Mouse (Mus musculus) neural tube, embryonic 12.5 days (tissue): Measurements from ENCODE around the gene Phf21a. TPM values are rescaled to one million over a fixed set of nuclear protein-coding genes. Genes with fewer than 3 reads are reported as not detected.

Experiments used
- ATAC-seq: fragments of 200-750 bp; cut with Nextera tagmentation; 2 replicates; pipeline ENCODE4 v1.8.0; 2017; ENCODE audit warnings: low read depth, mild to moderate bottlenecking, moderate TSS enrichment, moderate library complexity; ENCODE audit not compliant: low FRiP score
- H3K27ac ChIP-seq: fragments of 300-500 bp; sonication (generic); 2 replicates; pipeline ENCODE4 v1.5.1; 2016
- H3K27me3 ChIP-seq: fragments of 300-500 bp; sonication (generic); replicated peaks from 2 replicates; pipeline ENCODE4 v1.6.1; 2016; ENCODE audit warnings: mild to moderate bottlenecking
- H3K36me3 ChIP-seq: fragments of 300-500 bp; sonication (generic); 2 replicates; pipeline ENCODE4 v1.6.1; 2016; ENCODE audit warnings: mild to moderate bottlenecking
- H3K4me1 ChIP-seq: fragments of 300-500 bp; sonication (generic); 2 replicates; pipeline ENCODE4 v1.6.1; 2016
- H3K4me2 ChIP-seq: fragments of 300-500 bp; sonication (generic); replicated peaks from 2 replicates; pipeline ENCODE4 v1.6.1; 2016; ENCODE audit warnings: mild to moderate bottlenecking
- H3K4me3 ChIP-seq: fragments of 300-500 bp; sonication (generic); 2 replicates; pipeline ENCODE4 v1.5.1; 2016
- H3K9ac ChIP-seq: fragments of 300-500 bp; sonication (generic); 2 replicates; pipeline ENCODE4 v1.6.1; 2016; ENCODE audit warnings: mild to moderate bottlenecking
- H3K9me3 ChIP-seq: fragments of 300-500 bp; sonication (generic); 2 replicates; pipeline ENCODE4 v1.6.1; 2016; ENCODE audit warnings: mild to moderate bottlenecking
- WGBS: fragments of 180-500 bp; shearing (Covaris S2); methylation state at CpG from one replicate; pipeline ENCODE4 v1.1.7; 2016; 5-methylcytosine and 5-hydroxymethylcytosine counted together
- polyA plus RNA-seq: library from polyadenylated mRNA; unstranded; fragments of >200 nt; fragmentation: Nextera tagmentation; extraction: Ambion mirVana; gene quantifications from 2 replicates; pipeline ENCODE4 v1.2.1, GENCODE M21; 2016

Gene Phf21a
- polyA plus RNA-seq, 1 experiment from 2014 or later = 38.4 TPM

DNA sequence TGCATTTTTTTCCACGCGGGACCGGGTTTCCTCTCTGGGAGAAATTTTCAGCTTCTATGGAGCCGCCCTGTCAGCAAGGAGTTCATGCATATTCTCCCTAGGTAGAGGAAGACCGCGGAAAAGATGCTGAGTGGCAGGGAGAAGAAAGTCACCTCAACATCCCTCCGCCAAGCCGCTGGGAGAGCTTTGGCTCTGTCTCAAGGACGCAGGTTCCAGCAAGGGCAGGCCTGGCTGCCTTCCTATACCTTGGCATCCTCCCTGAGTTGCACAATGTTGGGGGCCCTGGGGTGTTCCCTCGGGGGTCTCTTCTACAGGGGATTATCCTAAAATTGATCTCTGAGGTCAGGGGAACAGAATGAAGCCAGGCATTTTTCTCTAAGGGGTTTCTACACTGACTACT, 71.4 kb downstream of the Phf21a start:
- no peak overlapping the region for H3K9ac ChIP-seq
- 67% methylated on average over 10 of the region's 10 CpGs for WGBS
- H3K36me3 ChIP-seq = no peaks in the 10 kb centered on the region
- no peaks in the 10 kb centered on the region for H3K9me3 ChIP-seq
- H3K27me3 ChIP-seq = no peaks in the 10 kb centered on the region
- H3K4me2 ChIP-seq = no peak overlapping the region
- H3K27ac ChIP-seq = no peak overlapping the region
- no peak overlapping the region for H3K4me3 ChIP-seq
- ATAC-seq = no peak
- H3K4me1 ChIP-seq = no peaks in the 10 kb centered on the region

DNA sequence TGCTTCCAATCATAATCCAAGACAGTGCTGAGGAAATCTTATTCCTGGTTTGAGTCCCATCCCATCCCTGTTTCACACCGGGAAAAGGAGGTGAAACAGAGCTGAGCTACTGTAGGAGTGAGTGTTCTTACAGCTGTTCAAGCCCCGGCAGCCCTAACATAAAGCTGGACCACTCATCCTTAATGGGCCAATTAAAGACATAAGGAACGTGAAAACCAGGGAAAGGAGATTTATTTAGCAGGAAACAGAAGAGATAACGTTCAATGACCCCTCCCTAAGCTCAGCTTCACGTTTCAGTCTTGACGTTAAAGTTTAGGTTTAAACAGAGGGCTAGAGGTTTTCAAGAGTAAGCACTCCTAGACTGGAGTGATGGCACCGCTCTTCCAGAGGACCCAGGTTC, 74.0 kb downstream of the Phf21a start:
- Histone ChIP-seq H3K27me3 (no peaks in the 10 kb centered on the region), H3K9me3 (no peaks in the 10 kb centered on the region), H3K9ac (no peak overlapping the region), H3K4me1 (no peaks in the 10 kb centered on the region), H3K4me2 (no peak overlapping the region), H3K27ac (no peak overlapping the region), H3K36me3 (no peaks in the 10 kb centered on the region), H3K4me3 (no peak overlapping the region)
- no peak for ATAC-seq
- WGBS = 67% methylated on average over 7 of the region's 7 CpGs

DNA sequence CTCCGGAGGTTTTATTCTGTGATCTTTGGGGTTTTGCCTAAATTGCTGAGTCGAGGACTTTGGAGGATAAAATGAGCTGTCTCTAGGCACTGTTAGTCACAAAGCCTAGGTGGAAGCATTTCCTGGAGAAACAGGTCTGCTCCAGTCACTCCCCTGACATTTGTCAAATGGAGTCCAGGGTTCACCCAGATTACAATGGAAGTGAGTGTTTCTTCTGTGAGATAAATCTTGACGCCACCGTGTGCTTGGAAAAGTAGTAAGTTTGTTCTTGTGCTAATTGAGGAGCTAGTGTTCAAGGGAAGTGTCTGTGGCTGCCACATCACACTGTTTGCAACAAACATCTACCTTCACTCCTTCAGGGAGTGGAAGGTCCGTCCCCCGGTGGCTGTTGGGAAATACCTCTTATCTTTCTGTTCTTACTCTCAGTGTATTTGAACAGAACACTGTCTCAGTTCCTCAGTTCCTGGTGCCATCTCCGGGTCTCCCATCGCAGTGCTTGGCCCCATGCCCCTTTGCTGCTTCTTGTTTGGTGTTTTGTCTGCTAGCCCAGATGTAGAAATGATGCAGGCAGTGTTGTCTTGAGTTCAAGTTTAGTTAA, 78.2 kb downstream of the Phf21a start:
- H3K4me3 ChIP-seq = no peak overlapping the region
- no peak overlapping the region for H3K9ac ChIP-seq
- H3K27ac ChIP-seq = no peak overlapping the region
- no peaks in the 10 kb centered on the region for H3K9me3 ChIP-seq
- WGBS = 79% methylated on average over 8 of the region's 8 CpGs
- no peak overlapping the region for H3K4me2 ChIP-seq
- no peaks in the 10 kb centered on the region for H3K36me3 ChIP-seq
- ATAC-seq = no peak
- H3K27me3 ChIP-seq = no peaks in the 10 kb centered on the region
- H3K4me1 ChIP-seq = 0 out of 2 replicates have a peak, but pooled peaks cover 3% of the 10 kb centered on the region

DNA sequence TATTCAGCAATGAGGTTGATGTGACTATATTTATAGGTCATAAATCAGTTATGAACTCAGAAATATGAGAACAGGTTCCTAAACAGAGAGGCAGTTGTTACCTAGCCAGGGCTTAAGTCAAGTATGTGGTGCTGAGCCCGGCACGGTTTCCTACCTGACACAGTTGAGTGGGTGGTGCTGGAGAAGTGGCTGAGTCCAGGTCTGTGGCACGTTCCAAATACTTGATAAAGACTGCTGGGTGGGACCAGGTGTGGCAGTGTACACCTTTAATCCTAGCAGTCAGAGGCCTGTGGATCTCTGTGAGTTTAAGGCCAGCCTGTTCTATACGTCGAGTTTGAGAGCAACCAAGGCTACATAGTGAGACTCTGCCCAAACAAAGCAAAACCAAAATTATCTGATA, 79.4 kb downstream of the Phf21a start:
- H3K4me1 ChIP-seq = 0 out of 2 replicates have a peak, but pooled peaks cover 3% of the 10 kb centered on the region
- no peak for ATAC-seq
- H3K9ac ChIP-seq = no peak overlapping the region
- no peak overlapping the region for H3K4me2 ChIP-seq
- H3K36me3 ChIP-seq = no peaks in the 10 kb centered on the region
- WGBS = 88% methylated on average over 5 of the region's 5 CpGs
- H3K27me3 ChIP-seq = no peaks in the 10 kb centered on the region
- H3K4me3 ChIP-seq = no peak overlapping the region
- H3K9me3 ChIP-seq = no peaks in the 10 kb centered on the region
- no peak overlapping the region for H3K27ac ChIP-seq

DNA sequence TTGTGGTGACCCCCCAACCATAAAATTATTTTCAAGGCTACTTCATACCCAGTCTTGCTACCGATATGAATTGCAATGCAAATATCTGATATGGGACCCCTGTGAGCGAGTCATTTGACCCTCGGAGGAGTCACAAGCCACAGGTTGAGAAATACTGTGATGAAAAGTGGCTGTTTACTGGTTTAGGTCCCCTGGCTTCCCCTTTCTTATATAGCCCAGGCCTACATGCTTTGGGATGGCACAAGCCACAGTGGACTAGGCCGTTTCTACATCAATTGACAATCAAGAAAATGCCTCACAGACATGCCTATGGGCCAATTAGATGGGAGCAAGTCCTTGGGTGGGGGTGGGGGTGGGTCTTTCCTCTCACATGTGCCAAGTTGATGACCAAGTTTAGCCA, 80.3 kb downstream of the Phf21a start:
- WGBS = 88% methylated on average over 4 of the region's 4 CpGs

DNA sequence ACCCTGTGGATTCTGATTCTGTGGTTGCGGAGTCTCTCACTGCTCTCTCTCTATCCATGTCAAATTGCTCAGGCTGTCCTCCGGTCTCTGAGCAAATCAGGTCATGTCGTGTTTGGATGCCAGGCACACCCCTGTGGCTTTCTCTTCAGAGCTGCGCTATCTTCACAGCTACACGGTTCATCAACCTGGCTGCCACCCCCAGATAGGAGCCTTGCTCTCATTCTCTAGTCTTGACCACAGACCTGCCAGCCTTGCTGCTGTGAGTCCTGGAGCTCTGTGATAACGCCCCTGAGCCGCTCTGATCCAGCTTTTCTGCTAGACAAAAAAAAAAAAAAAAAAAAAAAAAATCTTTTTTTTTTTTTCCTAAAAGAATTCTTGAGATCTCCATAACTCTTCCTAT, 81.3 kb downstream of the Phf21a start:
- no peak for ATAC-seq

More for the DNA sequence above, 80.3 kb downstream of the Phf21a start:
- H3K4me3 ChIP-seq = no peak overlapping the region
- no peaks in the 10 kb centered on the region for H3K27me3 ChIP-seq
- H3K9me3 ChIP-seq = no peaks in the 10 kb centered on the region
- 0 out of 2 replicates have a peak, but pooled peaks cover 3% of the 10 kb centered on the region for H3K4me1 ChIP-seq
- no peak for ATAC-seq
- H3K9ac ChIP-seq = no peak overlapping the region
- H3K27ac ChIP-seq = no peak overlapping the region
- H3K4me2 ChIP-seq = no peak overlapping the region
- H3K36me3 ChIP-seq = no peaks in the 10 kb centered on the region

DNA sequence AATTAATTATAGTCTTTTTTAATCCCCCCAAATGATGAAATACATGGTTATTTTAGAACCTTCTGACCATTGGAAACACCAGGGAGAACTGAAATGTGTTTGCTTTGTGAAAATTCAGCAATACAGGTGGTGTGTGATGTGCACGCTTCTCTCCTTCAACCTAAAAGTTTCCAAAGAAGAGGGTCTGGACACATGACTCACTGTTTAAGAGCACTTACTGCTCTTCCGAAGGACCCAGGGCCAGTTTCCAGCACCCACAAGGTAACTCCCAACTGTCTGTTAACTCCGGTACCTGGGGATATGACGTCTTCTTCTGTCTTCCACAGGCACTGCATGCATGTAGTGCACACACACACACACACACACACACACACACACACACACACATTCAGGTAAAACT, 82.1 kb downstream of the Phf21a start:
- 0 out of 2 replicates have a peak, but pooled peaks cover 3% of the 10 kb centered on the region for H3K4me1 ChIP-seq
- H3K27me3 ChIP-seq = no peaks in the 10 kb centered on the region
- H3K36me3 ChIP-seq = no peaks in the 10 kb centered on the region
- no peak overlapping the region for H3K4me3 ChIP-seq
- no peak overlapping the region for H3K27ac ChIP-seq
- no peaks in the 10 kb centered on the region for H3K9me3 ChIP-seq
- no peak overlapping the region for H3K9ac ChIP-seq
- ATAC-seq = no peak
- WGBS = 95% methylated on average over 4 of the region's 4 CpGs
- no peak overlapping the region for H3K4me2 ChIP-seq

More for the DNA sequence above, 81.3 kb downstream of the Phf21a start:
- Histone ChIP-seq H3K27me3 (no peaks in the 10 kb centered on the region), H3K4me2 (no peak overlapping the region), H3K4me1 (0 out of 2 replicates have a peak, but pooled peaks cover 3% of the 10 kb centered on the region), H3K9ac (no peak overlapping the region), H3K4me3 (no peak overlapping the region), H3K36me3 (no peaks in the 10 kb centered on the region), H3K27ac (no peak overlapping the region), H3K9me3 (no peaks in the 10 kb centered on the region)
- WGBS = 72% methylated on average over 7 of the region's 7 CpGs

DNA sequence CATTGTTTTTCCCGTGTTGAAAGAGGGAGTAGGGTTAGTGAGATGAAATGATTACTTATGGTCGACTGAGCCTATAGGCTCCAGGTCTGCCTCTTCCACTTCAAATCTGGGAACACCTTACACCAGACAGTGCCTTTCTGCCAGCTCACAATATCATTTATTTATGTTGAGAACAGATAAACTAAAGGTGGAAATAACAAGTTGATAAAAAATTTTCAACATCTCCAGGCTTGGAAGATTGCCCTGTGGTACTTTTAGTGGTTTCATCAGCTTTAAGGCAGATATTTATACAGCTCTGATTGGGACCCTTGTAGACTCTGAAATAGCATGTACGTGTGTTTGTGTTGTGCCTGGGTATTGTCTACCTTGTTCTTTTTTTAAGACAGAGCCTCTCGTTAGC, 83.4 kb downstream of the Phf21a start:
- no peaks in the 10 kb centered on the region for H3K27me3 ChIP-seq
- 0 out of 2 replicates have a peak, but pooled peaks cover 3% of the 10 kb centered on the region for H3K4me1 ChIP-seq
- no peak overlapping the region for H3K27ac ChIP-seq
- WGBS = 60% methylated on average over 4 of the region's 4 CpGs
- H3K9ac ChIP-seq = no peak overlapping the region
- ATAC-seq = no peak
- H3K36me3 ChIP-seq = no peaks in the 10 kb centered on the region
- H3K4me2 ChIP-seq = no peak overlapping the region
- H3K4me3 ChIP-seq = no peak overlapping the region
- no peaks in the 10 kb centered on the region for H3K9me3 ChIP-seq

DNA sequence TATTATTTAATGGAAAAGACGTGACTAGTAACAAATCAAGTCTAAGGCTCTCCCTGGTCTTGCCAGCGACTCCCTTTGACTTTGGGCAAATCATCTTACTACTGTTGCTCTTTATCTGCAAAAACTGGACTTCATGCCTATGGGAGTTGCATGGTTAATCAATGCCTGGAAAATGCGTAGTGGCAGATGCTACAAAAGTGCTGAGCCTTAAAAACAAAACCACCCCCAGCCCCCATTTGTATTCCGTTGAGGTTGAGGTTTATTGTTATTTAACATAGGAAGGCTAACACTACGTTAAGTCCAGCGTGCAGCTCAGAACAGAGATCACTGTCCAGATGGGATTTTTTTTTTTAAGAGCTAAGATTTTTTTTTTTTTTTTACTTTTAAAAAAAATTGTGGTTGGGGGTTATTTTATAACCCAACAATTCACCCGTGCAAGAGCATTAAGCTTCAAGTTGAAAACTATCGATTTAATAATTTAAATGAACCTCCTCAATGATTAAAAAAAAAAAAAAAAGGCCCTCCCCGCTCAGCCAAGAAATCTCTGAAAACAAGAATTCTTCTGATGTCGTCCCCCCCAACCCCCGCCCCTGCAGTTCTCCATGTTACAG, 89.3 kb downstream of the Phf21a start:
- peak overlapping the region; percentile 82 for H3K4me3 ChIP-seq
- H3K4me2 ChIP-seq = peak overlapping the region; percentile 85
- no peaks in the 10 kb centered on the region for H3K36me3 ChIP-seq
- WGBS = 2% methylated on average over 11 of the region's 11 CpGs
- ATAC-seq = no peak
- H3K4me1 ChIP-seq = peaks cover 16% of the 10 kb centered on the region
- H3K9me3 ChIP-seq = no peaks in the 10 kb centered on the region
- H3K9ac ChIP-seq = peak overlapping the region; percentile 86
- peak overlapping the region; percentile 98 for H3K27ac ChIP-seq
- no peaks in the 10 kb centered on the region for H3K27me3 ChIP-seq

DNA sequence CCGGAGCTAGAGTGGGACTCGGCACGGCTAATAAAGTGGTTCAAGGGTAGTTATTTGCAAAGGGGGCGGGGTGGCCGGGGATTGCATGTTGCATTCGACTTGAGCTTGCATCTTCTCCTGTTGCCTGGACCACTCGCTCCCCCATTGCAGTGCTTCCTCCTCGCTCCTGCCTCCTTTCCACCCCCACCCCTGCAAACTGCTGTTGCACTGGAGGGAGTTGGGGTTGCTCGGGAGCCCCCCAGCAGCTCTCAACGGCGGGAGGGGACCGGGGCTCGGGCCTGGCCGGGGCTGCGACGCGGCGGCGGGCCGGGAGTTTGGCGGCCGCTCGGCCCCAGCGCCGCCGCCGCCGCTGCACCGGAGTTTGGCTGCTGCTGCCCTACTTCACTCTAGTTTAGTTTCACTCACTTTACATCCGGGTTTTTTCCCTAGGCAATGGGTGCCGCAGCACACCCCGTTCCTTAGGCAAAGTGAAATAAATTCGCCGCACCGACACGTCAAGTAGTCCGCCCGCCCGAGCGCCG, 90.1 kb downstream of the Phf21a start:
- peak overlapping the region; percentile 85 for H3K4me2 ChIP-seq
- no peaks in the 10 kb centered on the region for H3K27me3 ChIP-seq
- H3K4me1 ChIP-seq = peaks cover 21% of the 10 kb centered on the region
- H3K9ac ChIP-seq = peak overlapping the region; percentile 86
- H3K9me3 ChIP-seq = no peaks in the 10 kb centered on the region
- peak overlapping the region; percentile 98 for H3K27ac ChIP-seq
- WGBS = under 1% methylated on average over 41 of the region's 41 CpGs
- peak; percentile 62 for ATAC-seq
- H3K36me3 ChIP-seq = no peaks in the 10 kb centered on the region
- H3K4me3 ChIP-seq = peak overlapping the region; percentile 82

DNA sequence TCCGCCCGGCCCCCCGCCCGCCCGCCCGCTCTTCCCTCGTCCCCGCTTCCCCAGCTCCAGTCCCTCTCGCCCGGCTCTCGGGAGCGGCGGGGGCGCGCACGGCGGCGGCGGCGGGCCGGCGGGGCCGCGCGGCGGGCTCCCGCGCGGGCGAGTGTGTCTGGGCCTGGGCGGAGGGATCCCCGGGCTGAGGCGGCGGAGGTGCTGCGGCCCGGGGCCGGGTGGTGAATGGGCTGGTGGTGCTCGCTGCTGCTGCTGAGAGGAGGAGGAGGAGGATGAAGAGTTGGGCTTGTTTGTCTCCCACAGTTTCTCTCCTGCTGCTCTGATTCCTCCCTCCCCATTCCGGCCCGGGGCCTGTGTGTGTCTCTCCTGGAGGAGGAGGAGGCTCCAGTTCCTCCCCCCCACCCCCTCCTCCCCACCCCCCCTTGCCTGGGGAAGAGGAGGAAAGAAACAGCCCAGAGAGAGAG, 90.7 kb downstream of the Phf21a start:
- no peaks in the 10 kb centered on the region for H3K9me3 ChIP-seq
- peak overlapping the region; percentile 82 for H3K4me3 ChIP-seq
- peaks cover 22% of the 10 kb centered on the region for H3K4me1 ChIP-seq
- WGBS = 2% methylated on average over 20 of the region's 40 CpGs
- H3K27ac ChIP-seq = peak overlapping the region; percentile 98
- H3K27me3 ChIP-seq = no peaks in the 10 kb centered on the region
- no peaks in the 10 kb centered on the region for H3K36me3 ChIP-seq
- H3K9ac ChIP-seq = peak overlapping the region; percentile 86
- peak; percentile 76 for ATAC-seq
- H3K4me2 ChIP-seq = peak overlapping the region; percentile 85

DNA sequence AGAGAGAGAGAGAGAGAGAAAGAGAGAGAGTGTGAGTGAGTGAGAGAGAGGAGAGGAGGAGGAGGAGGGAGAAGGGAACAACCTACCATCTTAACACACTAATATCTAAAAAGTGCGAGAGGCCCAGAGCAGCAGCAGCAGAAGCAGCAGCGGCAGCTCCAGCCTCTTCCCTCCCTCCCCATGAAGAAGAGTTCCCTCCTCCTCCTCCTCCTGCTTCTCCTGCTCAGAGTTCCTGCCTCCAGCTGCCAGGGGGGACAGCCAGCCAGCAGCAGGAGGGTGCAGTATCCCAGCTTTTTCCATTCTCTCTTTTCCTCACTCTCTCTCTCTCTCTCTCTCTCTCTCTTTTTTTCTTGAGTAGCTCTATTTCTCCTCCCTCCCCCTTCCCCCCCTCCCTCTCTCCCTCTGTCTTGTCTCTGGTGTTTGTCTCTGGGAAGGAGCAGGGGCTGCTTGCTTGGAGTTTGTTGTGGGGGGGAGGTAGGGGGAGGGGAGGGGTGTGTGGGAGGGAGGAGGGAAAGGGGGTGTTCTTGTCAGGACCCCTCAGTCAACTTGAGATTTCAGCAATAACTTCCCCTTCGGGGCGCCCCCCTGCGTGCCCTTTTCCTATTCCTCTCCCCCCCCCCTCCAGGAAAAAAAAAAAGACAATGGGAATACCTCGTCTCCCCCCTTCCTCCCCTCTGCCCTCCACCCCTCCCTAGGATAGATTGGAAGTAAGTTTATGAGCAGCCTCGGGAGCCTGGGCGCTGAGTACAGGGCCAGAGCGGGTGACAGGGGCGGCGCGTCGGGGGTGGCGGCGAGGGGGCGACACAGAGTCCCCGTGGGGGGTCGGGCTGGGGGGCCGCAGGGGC, 91.4 kb downstream of the Phf21a start:
- Histone ChIP-seq H3K4me1 (peaks cover 25% of the 10 kb centered on the region), H3K4me2 (peak overlapping the region; percentile 85), H3K4me3 (peak overlapping the region; percentile 82), H3K27me3 (no peaks in the 10 kb centered on the region), H3K27ac (peak overlapping the region; percentile 98), H3K36me3 (no peaks in the 10 kb centered on the region), H3K9ac (peak overlapping the region; percentile 86), H3K9me3 (no peaks in the 10 kb centered on the region)
- ATAC-seq = peak; percentile 62
- WGBS = 1% methylated on average over 15 of the region's 19 CpGs
